Mouse (Mus musculus) midbrain, postnatal 0 days (tissue): ENCODE measurements at regions not wholly inside any gene's neighbourhood (a gene's known extent, or its start where the extent isn't known, plus 50 kb on each side); places are given as distances from the start of the nearest gene placed in this dataset.

Source experiments
- ATAC-seq: fragments of 200-750 bp; cut with Nextera tagmentation; 2 replicates; pipeline ENCODE4 v1.8.0; 2017; ENCODE audit warnings: moderate number of reproducible peaks, mild to moderate bottlenecking, moderate TSS enrichment, moderate library complexity; ENCODE audit not compliant: low FRiP score
- DNase-seq: peaks from one replicate; pipeline ENCODE4 v3.0.0-alpha.2; 2015; ENCODE audit warnings: low spot score
- H3K27ac ChIP-seq: fragments of 300-500 bp; sonication (generic); 2 replicates; pipeline ENCODE4 v1.5.1; 2014; ENCODE audit warnings: low read depth, mild to moderate bottlenecking, low read length, mixed read lengths
- H3K27me3 ChIP-seq: fragments of 300-500 bp; sonication (generic); 2 replicates; pipeline ENCODE4 v1.6.1; 2014; ENCODE audit warnings: low read length, control low read depth, mixed read lengths; ENCODE audit not compliant: insufficient read depth
- H3K36me3 ChIP-seq: fragments of 300-500 bp; sonication (generic); 2 replicates; pipeline ENCODE4 v1.6.1; 2014; ENCODE audit warnings: low read length, control low read depth, mixed read lengths; ENCODE audit not compliant: insufficient read depth
- H3K4me1 ChIP-seq: fragments of 300-500 bp; sonication (generic); 2 replicates; pipeline ENCODE4 v1.6.1; 2014; ENCODE audit warnings: mild to moderate bottlenecking, control low read depth, antibody characterized with exemption, low read length, mixed read lengths; ENCODE audit not compliant: insufficient read depth
- H3K4me2 ChIP-seq: fragments of 300-500 bp; sonication (generic); 2 replicates; pipeline ENCODE4 v1.6.1; 2014; ENCODE audit warnings: low read depth, mild to moderate bottlenecking, low read length, mixed read lengths; ENCODE audit not compliant: poor library complexity, severe bottlenecking
- H3K4me3 ChIP-seq: fragments of 300-500 bp; sonication (generic); 2 replicates; pipeline ENCODE4 v1.5.1; 2014; ENCODE audit warnings: low read depth, mild to moderate bottlenecking, low read length, moderate library complexity
- H3K9ac ChIP-seq: fragments of 300-500 bp; sonication (generic); replicated peaks from 2 replicates; pipeline ENCODE4 v1.6.1; 2014; ENCODE audit warnings: mild to moderate bottlenecking, low read length, moderate library complexity, mixed read lengths; ENCODE audit not compliant: poor library complexity, severe bottlenecking
- H3K9me3 ChIP-seq: fragments of 300-500 bp; sonication (generic); 2 replicates; pipeline ENCODE4 v1.6.1; 2016; ENCODE audit warnings: low read length, control low read depth
- CTCF ChIP-seq: IDR thresholded peaks from 2 replicates; pipeline ENCODE4 v1.5.1; 2016; ENCODE audit warnings: antibody characterized with exemption, mild to moderate bottlenecking
- WGBS: fragments of 180-500 bp; shearing (Covaris S2); extraction: QIAGEN DNeasy Blood & Tissue Kit; methylation state at CpG from one replicate; pipeline ENCODE4 v1.1.7; 2014; 5-methylcytosine and 5-hydroxymethylcytosine counted together

GRCm38 (mm10) chr14:100366234-100366864, 81.9 kb upstream of the Klf12 start:
- Histone ChIP-seq H3K4me1 (no peaks in the 10 kb centered on the region), H3K27me3 (no peaks in the 10 kb centered on the region), H3K4me2 (no peak overlapping the region), H3K27ac (no peak overlapping the region), H3K9me3 (no peaks in the 10 kb centered on the region), H3K4me3 (no peak overlapping the region), H3K36me3 (no peaks in the 10 kb centered on the region), H3K9ac (no peak overlapping the region)
- no peak for TF ChIP-seq CTCF
- WGBS, result 63% methylated on average over 5 of the region's 5 CpGs
- ATAC-seq (no peak), DNase-seq (no peak)

DNA sequence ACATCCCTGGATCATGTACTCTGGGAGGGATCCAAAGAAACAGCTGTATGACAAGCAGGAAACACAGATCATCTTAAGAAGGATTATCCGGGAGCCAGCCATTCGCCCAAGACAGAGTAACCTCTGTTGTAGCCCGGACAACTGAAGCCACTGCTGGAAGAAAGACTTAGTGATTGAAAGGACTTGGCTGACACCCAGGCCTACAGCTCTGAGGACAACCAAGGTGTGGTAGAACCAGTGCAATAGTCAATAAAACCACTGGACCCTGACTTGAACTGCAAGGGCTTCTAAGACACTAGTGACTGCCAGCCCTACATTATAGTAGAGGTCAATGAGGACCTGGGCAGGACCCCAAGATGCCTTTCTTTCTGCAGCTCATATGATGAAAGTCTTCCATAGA, 78.3 kb upstream of the Klf12 start:
- no peak overlapping the region for H3K27ac ChIP-seq
- no peak overlapping the region for H3K4me2 ChIP-seq
- H3K4me1 ChIP-seq, result no peaks in the 10 kb centered on the region
- DNase-seq (no peak), ATAC-seq (no peak)
- no peak overlapping the region for H3K9ac ChIP-seq
- H3K27me3 ChIP-seq, result no peaks in the 10 kb centered on the region
- H3K4me3 ChIP-seq, result no peak overlapping the region
- H3K9me3 ChIP-seq, result no peaks in the 10 kb centered on the region
- no peaks in the 10 kb centered on the region for H3K36me3 ChIP-seq
- WGBS, result 45% methylated on average over 3 of the region's 3 CpGs
- TF ChIP-seq CTCF, result no peak

GRCm38 (mm10) chr14:100361346-100362029, 77.0 kb upstream of the Klf12 start:
- Histone ChIP-seq H3K27ac (no peak overlapping the region), H3K36me3 (no peaks in the 10 kb centered on the region), H3K4me1 (no peaks in the 10 kb centered on the region), H3K27me3 (no peaks in the 10 kb centered on the region), H3K4me2 (no peak overlapping the region), H3K9ac (no peak overlapping the region), H3K9me3 (no peaks in the 10 kb centered on the region), H3K4me3 (no peak overlapping the region)
- no peak for ATAC-seq
- DNase-seq, result no peak
- TF ChIP-seq CTCF, result no peak
- WGBS, result 80% methylated on average over 1 of the region's 1 CpGs

- Histone ChIP-seq H3K36me3 (no peaks in the 10 kb centered on the region), H3K27me3 (no peaks in the 10 kb centered on the region)
Observed at GRCm38 (mm10) chr14:100359881-100360280, 75.4 kb upstream of the Klf12 start.

GRCm38 (mm10) chr14:100357131-100357530, 72.7 kb upstream of the Klf12 start:
- Histone ChIP-seq H3K4me1 (no peaks in the 10 kb centered on the region), H3K9me3 (no peaks in the 10 kb centered on the region), H3K9ac (no peak overlapping the region), H3K27ac (no peak overlapping the region), H3K36me3 (no peaks in the 10 kb centered on the region), H3K27me3 (no peaks in the 10 kb centered on the region), H3K4me2 (no peak overlapping the region), H3K4me3 (no peak overlapping the region)
- ATAC-seq (no peak), DNase-seq (no peak)
- 85% methylated on average over 4 of the region's 4 CpGs for WGBS
- TF ChIP-seq CTCF, result no peak

More at GRCm38 (mm10) chr14:100359881-100360280, 75.4 kb upstream of the Klf12 start:
- Histone ChIP-seq H3K27ac (no peak overlapping the region), H3K4me2 (no peak overlapping the region), H3K9ac (no peak overlapping the region), H3K9me3 (no peaks in the 10 kb centered on the region), H3K4me3 (no peak overlapping the region), H3K4me1 (no peaks in the 10 kb centered on the region)
- 85% methylated on average over 3 of the region's 3 CpGs for WGBS
- DNase-seq (no peak), ATAC-seq (no peak)
- TF ChIP-seq CTCF, result no peak

DNA sequence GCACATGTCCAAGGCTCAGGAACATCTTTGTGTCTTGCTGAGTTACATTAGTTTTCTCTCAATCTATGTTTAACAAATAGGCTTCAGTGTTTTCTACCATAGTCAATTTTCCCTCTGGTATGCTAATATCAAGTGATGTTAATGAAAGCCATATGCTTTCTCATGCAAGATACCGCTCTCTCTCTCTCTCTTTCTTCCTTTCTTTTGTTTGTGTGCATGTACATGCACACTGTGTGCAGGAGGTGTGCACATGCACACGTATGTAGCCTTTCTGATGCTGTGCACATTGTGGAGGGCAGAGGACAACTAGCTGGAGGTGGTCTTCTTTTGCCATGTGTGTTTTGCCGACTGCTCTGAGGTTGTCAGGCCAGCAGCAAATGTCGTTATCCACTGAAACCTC, 69.0 kb upstream of the Klf12 start:
- no peaks in the 10 kb centered on the region for H3K36me3 ChIP-seq
- no peak overlapping the region for H3K4me2 ChIP-seq
- 87% methylated on average over 4 of the region's 4 CpGs for WGBS
- DNase-seq (no peak), ATAC-seq (no peak)
- TF ChIP-seq CTCF, result no peak
- H3K9me3 ChIP-seq, result no peaks in the 10 kb centered on the region
- no peaks in the 10 kb centered on the region for H3K27me3 ChIP-seq
- no peak overlapping the region for H3K4me3 ChIP-seq
- H3K9ac ChIP-seq, result no peak overlapping the region
- H3K27ac ChIP-seq, result no peak overlapping the region
- H3K4me1 ChIP-seq, result no peaks in the 10 kb centered on the region
